Mouse (Mus musculus): Measurements from ENCODE around the gene Olfr229.

- no peak for TF ChIP-seq MAFK (IDR thresholded peaks at IDR 0.05; ENCODE audit: insufficient read depth, low read depth, low read length)
- TF ChIP-seq CHD2 (IDR thresholded peaks at IDR 0.05; ENCODE audit: low read depth, low read length): no peak
- no peak for TF ChIP-seq ZC3H11A (IDR thresholded peaks at IDR 0.05; ENCODE audit: borderline replicate concordance, low read depth, low read length)
- no peak for TF ChIP-seq HCFC1 (IDR thresholded peaks at IDR 0.05; ENCODE audit: borderline replicate concordance, insufficient read depth, low read length)
These were observed 30.1 kb downstream of the Olfr229 start, which contains the start of gene Olfr974 for GRCm38 (mm10) chr9:39937201-39937600.
